Mouse (Mus musculus) olfactory bulb, adult 2 months (tissue): ENCODE data around the gene Slc22a5. TPM values are rescaled to one million over a fixed set of nuclear protein-coding genes. Genes with fewer than 3 reads are reported as not detected.

Experiments used
- H3K27ac ChIP-seq: fragments of 200-500 bp; 2 replicates; pipeline ENCODE4 v1.5.1; 2012; ENCODE audit warnings: low read depth, low read length; ENCODE audit not compliant: insufficient read depth
- H3K4me1 ChIP-seq: fragments of 200-500 bp; 2 replicates; pipeline ENCODE4 v1.6.1; 2012; ENCODE audit warnings: low read length; ENCODE audit not compliant: control insufficient read depth, insufficient read depth
- H3K4me3 ChIP-seq: fragments of 200-500 bp; 2 replicates; pipeline ENCODE4 v1.5.1; 2012; ENCODE audit warnings: mild to moderate bottlenecking, low read depth, low read length, moderate library complexity; ENCODE audit not compliant: insufficient read depth
- CTCF ChIP-seq: fragments of 200-500 bp; IDR thresholded peaks from 2 replicates; pipeline ENCODE4 v1.5.1; 2012; ENCODE audit warnings: low read depth, mild to moderate bottlenecking, low read length, moderate library complexity; ENCODE audit not compliant: insufficient read depth
- POLR2A ChIP-seq: fragments of 200-500 bp; IDR thresholded peaks from 2 replicates; pipeline ENCODE4 v1.6.1; 2012; ENCODE audit warnings: mild to moderate bottlenecking, low read depth, low read length, moderate library complexity; ENCODE audit not compliant: insufficient read depth
- WGBS: fragments of 180-500 bp; shearing (Covaris S2); methylation state at CpG from one replicate; pipeline ENCODE4 v1.1.7; 2018; 5-methylcytosine and 5-hydroxymethylcytosine counted together
- polyA plus RNA-seq: library from polyadenylated mRNA; stranded (reverse); fragments of >200 nt; gene quantifications from 2 replicates; pipeline ENCODE4 v1.2.4, GENCODE M21; 2012; ENCODE audit warnings: low replicate concordance; ENCODE audit not compliant: missing spikeins, insufficient read depth, insufficient read length

Gene Slc22a5
- polyA plus RNA-seq, 1 experiment = not detected

- TF ChIP-seq CTCF (no peak), POLR2A (no peak)
- WGBS = 85% methylated on average over 9 of the region's 9 CpGs
- Histone ChIP-seq H3K4me3 (no peak overlapping the region), H3K27ac (no peak overlapping the region), H3K4me1 (no peaks in the 10 kb centered on the region)
Observed at GRCm38 (mm10) chr11:53904534-53904925, 13.1 kb upstream of the Slc22a5 start.

GRCm38 (mm10) chr11:53903781-53904533, 12.5 kb upstream of the Slc22a5 start:
- 58% methylated on average over 16 of the region's 16 CpGs for WGBS
- Histone ChIP-seq H3K4me1 (no peaks in the 10 kb centered on the region), H3K4me3 (no peak overlapping the region), H3K27ac (no peak overlapping the region)
- no peak for TF ChIP-seq POLR2A
- TF ChIP-seq CTCF = no peak

GRCm38 (mm10) chr11:53902741-53903140, 11.3 kb upstream of the Slc22a5 start:
- WGBS = 94% methylated on average over 14 of the region's 14 CpGs
- Histone ChIP-seq H3K27ac (no peak overlapping the region), H3K4me3 (no peak overlapping the region)

GRCm38 (mm10) chr11:53900991-53901390, 9.5 kb upstream of the Slc22a5 start:
- no peak overlapping the region for H3K27ac ChIP-seq
- no peaks in the 10 kb centered on the region for H3K4me1 ChIP-seq
- TF ChIP-seq POLR2A (no peak), CTCF (no peak)
- whole genome bisulfite sequencing = 83% methylated on average over 1 of the region's 1 CpGs
- no peak overlapping the region for H3K4me3 ChIP-seq

More at GRCm38 (mm10) chr11:53902741-53903140, 11.3 kb upstream of the Slc22a5 start:
- H3K4me1 ChIP-seq = no peaks in the 10 kb centered on the region
- TF ChIP-seq POLR2A = no peak
- TF ChIP-seq CTCF = no peak

- TF ChIP-seq CTCF (no peak), POLR2A (no peak)
- WGBS = 73% methylated on average over 6 of the region's 6 CpGs
Observed at GRCm38 (mm10) chr11:53899981-53900380, 8.5 kb upstream of the Slc22a5 start.

GRCm38 (mm10) chr11:53899004-53899403, 7.5 kb upstream of the Slc22a5 start:
- TF ChIP-seq POLR2A (no peak), CTCF (no peak)
- 60% methylated on average over 3 of the region's 3 CpGs for WGBS
- no peaks in the 10 kb centered on the region for H3K4me1 ChIP-seq
- no peak overlapping the region for H3K27ac ChIP-seq
- no peak overlapping the region for H3K4me3 ChIP-seq

More at GRCm38 (mm10) chr11:53899981-53900380, 8.5 kb upstream of the Slc22a5 start:
- Histone ChIP-seq H3K4me3 (no peak overlapping the region), H3K4me1 (no peaks in the 10 kb centered on the region), H3K27ac (no peak overlapping the region)

GRCm38 (mm10) chr11:53896935-53897334, 5.5 kb upstream of the Slc22a5 start:
- TF ChIP-seq CTCF (no peak), POLR2A (no peak)
- H3K4me1 ChIP-seq = no peaks in the 10 kb centered on the region
- WGBS = 88% methylated on average over 6 of the region's 6 CpGs

GRCm38 (mm10) chr11:53893451-53893850, 2.0 kb upstream of the Slc22a5 start:
- no peak overlapping the region for H3K4me3 ChIP-seq
- 74% methylated on average over 2 of the region's 2 CpGs for WGBS
- peaks cover 5% of the 10 kb centered on the region for H3K4me1 ChIP-seq
- TF ChIP-seq POLR2A (no peak), CTCF (no peak)
- no peak overlapping the region for H3K27ac ChIP-seq

More at GRCm38 (mm10) chr11:53896935-53897334, 5.5 kb upstream of the Slc22a5 start:
- Histone ChIP-seq H3K4me3 (no peak overlapping the region), H3K27ac (no peak overlapping the region)

- 45% methylated on average over 9 of the region's 9 CpGs for WGBS
- H3K4me1 ChIP-seq = peaks cover 5% of the 10 kb centered on the region
- no peak overlapping the region for H3K27ac ChIP-seq
- no peak for TF ChIP-seq POLR2A
- TF ChIP-seq CTCF = no peak
- H3K4me3 ChIP-seq = no peak overlapping the region
Observed at GRCm38 (mm10) chr11:53892716-53893416, 1.4 kb upstream of the Slc22a5 start.
